Mouse (Mus musculus) Patski (cell line): ENCODE measurements around the gene Iffo1. TPM values are rescaled to one million over a fixed set of nuclear protein-coding genes. Genes with fewer than 3 reads are reported as not detected.
"Not testable (repeated sequence)": the region's sequence is repeated elsewhere in the genome, so short reads cannot be mapped to it uniquely, and the experiment has no call there.

Experiments
- ATAC-seq: fragments of 100-300 bp; one replicate; pipeline ENCODE4 v1.8.0; 2021
- CTCF ChIA-PET: fragments of 350-600 bp; sonication (Branson Sonifier 250); formaldehyde crosslinking; loops from one replicate; lab custom pipeline; 2022; ENCODE audit warnings: inconsistent platforms; lab: Charles Lee
- POLR2A ChIA-PET: fragments of 350-600 bp; sonication (Branson Sonifier 250); formaldehyde crosslinking; loops from one replicate; lab custom pipeline; 2022; ENCODE audit warnings: antibody characterized with exemption, inconsistent platforms; lab: Charles Lee
- DNase-seq: peaks from one replicate; pipeline ENCODE4 v3.0.0-alpha.2; 2011; ENCODE audit warnings: low read depth, low spot score
- H3K27me3 ChIP-seq: fragments of 371-371 bp; one replicate; pipeline ENCODE4 v1.5.1; 2021
- CTCF ChIP-seq: fragments of 100-300 bp; IDR thresholded peaks from one replicate; pipeline ENCODE4 v1.5.1; 2021
- in situ Hi-C: fragments of 300-500 bp; cut with MboI; formaldehyde crosslinking; loops from 3 replicates; pipeline ENCODE4 v1.11.1; 2018; ENCODE audit warnings: low pct_unique_long_range_greater_than_20kb, mixed read lengths
- polyA plus RNA-seq: library from polyadenylated mRNA; unstranded; gene quantifications from one replicate; pipeline ENCODE4 v1.2.3, GENCODE M21; 2021

Iffo1 gene
- polyA plus RNA-seq, 1 experiment from 2014 or later, result 6.2 TPM

DNA sequence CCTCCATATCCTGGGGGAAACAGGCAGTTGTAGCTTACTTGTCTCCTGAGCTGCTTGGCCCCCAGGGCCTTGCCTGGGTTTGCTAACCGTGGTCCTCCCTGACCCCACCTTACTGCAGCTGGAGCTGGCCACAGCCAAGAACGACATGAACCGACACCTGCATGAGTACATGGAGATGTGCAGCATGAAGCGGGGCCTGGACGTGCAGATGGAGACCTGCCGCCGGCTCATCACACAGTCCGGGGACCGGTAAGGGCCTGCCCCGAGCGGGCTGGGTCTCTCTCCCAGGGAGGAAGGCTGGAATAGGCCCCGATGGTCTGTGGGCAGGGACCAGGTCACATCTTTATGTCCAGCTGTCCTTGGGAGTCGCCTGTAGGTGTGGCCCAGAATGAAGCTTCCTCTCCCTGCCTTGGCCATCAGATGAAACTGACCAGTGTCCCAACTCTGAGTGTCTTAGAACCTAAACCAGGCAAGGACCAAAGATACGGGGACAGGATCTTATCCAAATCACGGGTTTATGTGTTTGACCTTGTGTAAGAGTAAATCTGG lies 14.0 kb downstream of the Iffo1 start:
- no peaks in the 10 kb centered on the region for H3K27me3 ChIP-seq
- ChIA-PET POLR2A (no interaction called here), CTCF (no interaction called here)
- ATAC-seq (no peak), DNase-seq (no peak)
- TF ChIP-seq CTCF, result no peak
- in situ Hi-C loops, result loop anchor here (5.0 kb wide), 1 partner anchor 113 kb away; no protein-coding TSS in a partner anchor

DNA sequence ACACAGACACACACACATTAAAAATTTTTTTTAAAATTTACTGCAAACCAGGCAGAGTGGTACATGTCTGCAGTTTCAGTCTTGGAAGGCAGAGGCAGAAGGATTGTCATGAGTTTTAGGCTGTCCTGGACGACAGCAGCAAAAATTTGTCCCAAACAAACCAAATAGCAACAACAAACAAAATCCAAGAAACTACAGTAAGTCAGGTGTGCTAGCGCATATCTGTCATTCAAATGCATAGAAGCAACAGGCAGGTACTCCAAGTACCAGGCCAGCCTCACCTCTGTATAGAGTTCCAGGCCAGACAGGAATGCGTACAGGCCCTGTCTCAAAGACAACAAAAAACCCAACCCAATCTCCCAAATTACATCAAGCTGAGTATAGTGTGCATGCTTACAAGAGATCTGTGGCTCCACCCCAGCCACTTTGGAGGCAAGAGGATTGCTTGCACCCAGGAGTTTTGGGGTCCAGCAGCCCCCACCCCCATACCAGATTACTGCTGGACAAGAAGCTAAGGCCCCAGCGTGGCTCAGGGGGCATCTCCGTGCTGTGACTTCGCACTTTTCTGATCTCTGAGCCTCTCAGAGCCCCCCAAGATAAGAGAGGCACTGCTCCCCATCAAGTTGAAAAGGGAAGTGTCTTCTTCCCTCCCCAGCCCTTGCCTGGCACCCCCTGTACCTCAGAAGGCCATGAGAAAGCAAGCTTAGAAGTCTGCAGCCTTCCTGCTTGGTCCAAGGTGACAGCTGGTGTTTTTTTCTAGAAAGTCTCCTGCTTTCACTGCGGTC lies 14.9 kb downstream of the Iffo1 start:
- ATAC-seq (no peak), DNase-seq (no peak)
- CTCF ChIA-PET, result interaction anchor here (2.5 kb wide), 1 partner anchor 11 kb away, joined by 10 read pairs; no protein-coding TSS in a partner anchor
- in situ Hi-C loops, result loop anchor here (5.0 kb wide), 1 partner anchor 112 kb away; no protein-coding TSS in a partner anchor
- H3K27me3 ChIP-seq, result no peaks in the 10 kb centered on the region
- no peak for TF ChIP-seq CTCF
- POLR2A ChIA-PET, result interaction anchor here (0.9 to 1.4 kb wide), 3 partner anchors 12 to 31 kb away, joined by 3 to 5 read pairs (median 3); partner anchors contain the start of genes Mrpl51 and Ncapd2

DNA sequence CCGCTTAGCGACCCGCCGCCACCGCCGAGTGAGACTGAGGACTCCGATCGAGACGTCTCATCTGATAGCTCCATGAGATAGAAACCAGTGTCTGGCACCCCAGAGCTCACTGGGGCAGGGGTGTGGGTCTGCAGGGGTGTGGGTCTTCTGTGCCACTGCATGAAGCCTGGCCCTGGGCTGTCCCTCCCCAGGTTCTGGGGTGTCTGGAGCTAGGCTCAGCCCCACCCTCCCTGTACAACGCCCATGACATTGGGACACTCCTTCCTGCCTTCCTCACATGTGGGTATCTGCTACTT lies 15.5 kb downstream of the Iffo1 start:
- ChIA-PET POLR2A (interaction anchor here (0.9 to 1.4 kb wide), 4 partner anchors 13 to 96 kb away, joined by 3 to 5 read pairs (median 4); partner anchors contain the start of genes Mrpl51 and Ncapd2), CTCF (interaction anchor here (0.5 to 2.5 kb wide), 2 partner anchors 11 to 354 kb away, joined by 3 to 10 read pairs; no protein-coding TSS in a partner anchor)
- H3K27me3 ChIP-seq, result no peaks in the 10 kb centered on the region
- DNase-seq (no peak), ATAC-seq (no peak)
- in situ Hi-C loops, result no loop called here
- TF ChIP-seq CTCF, result no peak

DNA sequence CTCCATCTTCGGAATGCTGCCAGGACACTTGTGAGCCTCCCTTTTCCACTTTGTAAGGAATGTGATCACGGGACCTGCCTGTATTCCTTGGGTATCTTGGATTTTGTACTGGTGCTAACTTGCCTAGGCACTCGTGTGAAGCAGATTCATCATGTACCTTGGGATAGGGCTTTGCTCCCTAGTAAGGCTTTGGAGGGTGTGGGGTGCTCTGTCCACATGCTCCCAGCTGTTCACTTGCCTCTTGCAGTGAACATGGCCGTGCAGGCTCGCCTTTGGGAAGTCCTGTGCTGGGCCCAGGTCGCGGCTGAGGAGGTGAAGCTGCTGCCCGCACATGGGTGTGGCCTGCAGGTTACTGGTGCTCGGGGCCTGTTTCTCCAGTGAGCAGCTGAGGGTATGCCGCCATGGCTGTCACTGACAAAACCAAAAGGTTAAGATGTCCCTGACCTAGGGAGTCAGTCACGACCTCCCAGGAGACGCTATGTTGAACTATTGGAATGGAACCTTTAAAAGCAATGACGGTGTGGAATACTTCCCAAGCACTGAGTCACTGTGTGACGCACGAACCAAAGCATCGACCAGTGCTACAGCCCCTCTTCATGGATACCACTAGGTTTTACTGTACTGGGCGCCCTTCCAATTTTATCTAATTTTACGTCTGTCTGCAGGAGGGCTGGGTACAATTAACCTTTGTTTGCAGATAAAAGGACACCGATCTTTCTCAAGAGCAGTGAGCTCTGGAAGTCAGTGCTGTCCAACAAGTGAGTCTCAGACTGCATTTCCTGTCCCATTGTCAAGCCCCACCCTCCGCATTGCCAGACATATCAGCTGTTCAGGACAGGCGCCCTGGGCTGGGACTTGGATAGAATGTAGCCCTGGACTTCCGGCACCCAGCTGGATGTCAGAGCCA lies 16.1 kb downstream of the Iffo1 start:
- no peak for ATAC-seq
- no peak for TF ChIP-seq CTCF
- in situ Hi-C loops, result no loop called here
- CTCF ChIA-PET, result interaction anchor here (0.5 to 2.5 kb wide), 3 partner anchors 12 to 355 kb away, joined by 3 to 10 read pairs (median 3); no protein-coding TSS in a partner anchor
- no peak for DNase-seq
- POLR2A ChIA-PET, result interaction anchor here (0.9 to 1.5 kb wide), 5 partner anchors 10 to 95 kb away, joined by 3 to 5 read pairs (median 3); partner anchors contain the start of genes Mrpl51 and Ncapd2
- H3K27me3 ChIP-seq, result no peaks in the 10 kb centered on the region

DNA sequence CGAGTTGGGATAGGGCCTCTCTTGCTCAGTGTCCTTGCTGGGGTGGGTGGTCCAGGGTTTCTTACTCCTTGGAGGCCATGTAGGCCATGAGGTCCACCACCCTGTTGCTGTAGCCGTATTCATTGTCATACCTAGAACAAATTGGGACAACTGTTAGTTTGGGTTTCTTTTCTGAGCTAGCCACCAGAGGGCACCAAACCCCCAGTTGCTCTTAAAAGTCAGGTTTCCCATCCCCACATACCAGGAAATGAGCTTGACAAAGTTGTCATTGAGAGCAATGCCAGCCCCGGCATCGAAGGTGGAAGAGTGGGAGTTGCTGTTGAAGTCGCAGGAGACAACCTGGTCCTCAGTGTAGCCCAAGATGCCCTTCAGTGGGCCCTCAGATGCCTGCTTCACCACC lies 16.9 kb downstream of the Iffo1 start:
- ChIA-PET CTCF (interaction anchor here (1.6 to 2.5 kb wide), 2 partner anchors 13 to 25 kb away, joined by 3 to 10 read pairs; no protein-coding TSS in a partner anchor), POLR2A (interaction anchor here (1.5 kb wide), 1 partner anchor 9 kb away, joined by 3 read pairs; no protein-coding TSS in a partner anchor)
- DNase-seq, in situ Hi-C loops, H3K27me3 ChIP-seq, ATAC-seq: not testable (repeated sequence)

DNA sequence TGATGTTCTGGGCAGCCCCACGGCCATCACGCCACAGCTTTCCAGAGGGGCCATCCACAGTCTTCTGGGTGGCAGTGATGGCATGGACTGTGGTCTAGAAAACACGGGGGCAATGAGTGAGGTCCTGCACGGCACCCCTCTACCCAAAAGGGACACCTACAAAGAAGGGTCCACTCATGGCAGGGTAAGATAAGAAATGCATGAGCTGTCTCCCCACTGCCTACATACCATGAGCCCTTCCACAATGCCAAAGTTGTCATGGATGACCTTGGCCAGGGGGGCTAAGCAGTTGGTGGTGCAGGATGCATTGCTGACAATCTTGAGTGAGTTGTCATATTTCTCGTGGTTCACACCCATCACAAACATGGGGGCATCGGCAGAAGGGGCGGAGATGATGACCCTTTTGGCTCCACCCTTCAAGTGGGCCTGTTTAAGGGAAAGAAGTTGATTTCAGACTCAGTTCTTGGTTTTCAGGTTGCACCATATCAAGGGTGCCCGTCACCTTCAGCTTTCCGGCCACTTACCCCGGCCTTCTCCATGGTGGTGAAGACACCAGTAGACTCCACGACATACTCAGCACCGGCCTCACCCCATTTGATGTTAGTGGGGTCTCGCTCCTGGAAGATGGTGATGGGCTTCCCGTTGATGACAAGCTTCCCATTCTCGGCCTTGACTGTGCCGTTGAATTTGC lies 17.7 kb downstream of the Iffo1 start:
- ATAC-seq, in situ Hi-C loops, H3K27me3 ChIP-seq, DNase-seq: not testable (repeated sequence)
- POLR2A ChIA-PET, result interaction anchor here (1.5 to 1.6 kb wide), 2 partner anchors 8 to 20 kb away, joined by 3 to 4 read pairs; no protein-coding TSS in a partner anchor
- CTCF ChIA-PET, result interaction anchor here (1.0 to 2.5 kb wide), 3 partner anchors 7 to 26 kb away, joined by 3 to 10 read pairs (median 3); no protein-coding TSS in a partner anchor

DNA sequence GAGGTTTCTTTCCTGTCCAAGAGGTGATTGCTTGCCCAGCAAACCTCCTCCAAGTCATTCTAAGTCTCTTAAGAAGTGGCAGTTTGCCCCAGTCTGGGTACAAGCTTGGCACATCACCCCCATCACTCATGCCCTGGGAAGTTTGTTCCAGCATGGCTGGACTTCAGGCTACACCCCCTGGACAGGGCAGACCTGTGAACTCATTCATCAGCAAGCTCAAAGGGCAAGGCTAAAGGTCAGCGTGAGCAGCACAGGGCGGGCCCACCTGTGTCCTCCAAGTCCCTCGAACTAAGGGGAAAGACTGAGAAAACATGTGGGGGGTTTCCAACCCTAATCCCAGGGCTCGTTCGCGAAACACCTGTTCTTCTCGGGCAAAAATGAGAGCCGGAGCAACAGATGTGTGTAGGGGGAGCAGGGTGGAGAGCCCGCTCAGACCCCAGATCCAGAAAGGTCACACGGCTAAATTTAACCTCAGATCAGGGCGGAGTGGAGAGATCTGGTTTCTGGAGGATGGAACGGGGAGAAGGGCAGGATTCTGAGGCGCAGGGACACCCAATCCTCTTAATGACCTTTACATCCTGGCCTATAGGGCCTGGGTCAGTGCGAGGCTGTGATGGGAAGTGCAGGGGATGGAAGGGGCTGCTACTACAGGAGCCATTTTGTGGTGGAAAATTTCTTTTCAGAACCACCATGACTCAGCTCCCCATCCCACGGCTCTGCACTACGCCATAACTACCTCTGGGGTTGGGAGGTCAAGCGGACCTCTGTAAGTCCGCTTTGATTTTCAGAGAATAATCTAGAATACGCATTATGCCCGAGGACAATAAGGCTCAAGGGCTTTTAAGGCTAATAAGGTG lies 19.0 kb downstream of the Iffo1 start:
- H3K27me3 ChIP-seq, result no peaks in the 10 kb centered on the region
- ATAC-seq (no peak), DNase-seq (no peak)
- POLR2A ChIA-PET, result interaction anchor here (0.8 to 1.6 kb wide), 4 partner anchors 8 to 108 kb away, joined by 3 to 4 read pairs (median 4); no protein-coding TSS in a partner anchor
- CTCF ChIA-PET, result interaction anchor here (1.0 kb wide), 1 partner anchor 9 kb away, joined by 3 read pairs; no protein-coding TSS in a partner anchor
- no peak for TF ChIP-seq CTCF
- in situ Hi-C loops, result no loop called here

DNA sequence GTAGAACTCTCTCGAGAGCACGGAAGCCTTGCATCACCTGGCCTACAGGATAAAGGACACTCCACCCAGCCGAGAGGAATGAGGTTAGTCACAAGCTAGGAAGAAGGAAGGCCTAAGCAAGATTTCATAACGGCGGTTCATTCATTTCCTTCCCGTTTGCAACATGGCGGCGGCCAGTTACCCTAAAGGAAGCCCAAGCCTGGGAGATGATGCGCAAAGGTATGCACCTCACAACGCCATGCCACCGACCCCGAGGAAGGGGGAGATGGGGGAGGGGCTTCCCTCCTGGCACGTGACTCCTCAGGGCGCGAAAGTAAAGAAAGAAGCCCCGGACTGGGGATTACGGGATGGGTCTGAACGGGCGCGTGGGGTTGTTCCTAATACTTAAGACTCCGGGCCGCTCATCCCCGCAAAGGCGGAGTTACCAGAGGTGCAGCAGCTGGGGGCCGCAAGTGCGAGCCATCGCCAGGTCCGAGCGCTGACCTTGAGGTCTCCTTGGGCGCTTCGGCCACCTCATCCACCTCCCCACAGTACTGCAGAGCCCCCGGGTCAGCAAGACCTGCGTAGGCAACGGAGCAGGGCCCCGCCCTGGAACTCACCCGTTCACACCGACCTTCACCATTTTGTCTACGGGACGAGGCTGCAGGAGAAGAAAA lies 19.8 kb downstream of the Iffo1 start:
- H3K27me3 ChIP-seq, result no peaks in the 10 kb centered on the region
- POLR2A ChIA-PET, result interaction anchor here (0.7 to 1.2 kb wide), 5 partner anchors 9 to 107 kb away, joined by 3 to 5 read pairs (median 4); no protein-coding TSS in a partner anchor
- ATAC-seq (no peak), DNase-seq (no peak)
- CTCF ChIA-PET, result interaction anchor here (1.1 kb wide), 1 partner anchor 106 kb away, joined by 3 read pairs; no protein-coding TSS in a partner anchor
- TF ChIP-seq CTCF, result no peak
- in situ Hi-C loops, result no loop called here
